Mouse (Mus musculus): ENCODE data around the gene Vmn1r73. TPM values are rescaled to one million over a fixed set of nuclear protein-coding genes. Genes with fewer than 3 reads are reported as not detected.

Gene Vmn1r73
- not detected in 2 replicates for polyA plus RNA-seq (2015; fragmentation: Nextera tagmentation; extraction: Ambion mirVana)

GRCm38 (mm10) chr7:11729966-11730365, at the start of gene Vmn1r73:
Gene Vmn1r73, plus strand, starts transcription at chr7:11730266.
- Histone ChIP-seq H3K4me3 (no peak within 1 kb of the TSS), H3K4me2 (no peak within 1 kb of the TSS), H3K36me3 (replicated peaks) (no peaks in the 10 kb centered on the region), H3K27ac (no peak within 1 kb of the TSS), H3K27me3 (replicated peaks) (no peaks in the 10 kb centered on the region), H3K9me3 (peaks cover 25% of the 10 kb centered on the region), H3K9ac (no peak within 1 kb of the TSS), H3K4me1 (no peaks in the 10 kb centered on the region)
- no peak for ATAC-seq (replicated peaks)
- 100% methylated on average over 1 of the region's 1 CpGs for WGBS

Other genes starting within 250 kb of the Vmn1r73 start
- not detected in 2 replicates for gene Zscan4-ps2, start 216.0 kb upstream of the Vmn1r73 start, polyA plus RNA-seq (2015; fragmentation: Nextera tagmentation; extraction: Ambion mirVana)
- gene Zscan4-ps3, start 121.0 kb upstream of the Vmn1r73 start, polyA plus RNA-seq (2015; fragmentation: Nextera tagmentation; extraction: Ambion mirVana), result not detected in 2 replicates
- gene Vmn1r72, start 50.1 kb upstream of the Vmn1r73 start, polyA plus RNA-seq (2015; fragmentation: Nextera tagmentation; extraction: Ambion mirVana), result not detected in 2 replicates
- gene Vmn1r74, start 103.7 kb downstream of the Vmn1r73 start, polyA plus RNA-seq (2015; fragmentation: Nextera tagmentation; extraction: Ambion mirVana), result not detected in 2 replicates
- not detected in 2 replicates for gene Vmn1r75, start 144.4 kb downstream of the Vmn1r73 start, polyA plus RNA-seq (2015; fragmentation: Nextera tagmentation; extraction: Ambion mirVana)
- not detected in 2 replicates for gene Vmn1r76, start 207.9 kb downstream of the Vmn1r73 start, polyA plus RNA-seq (2015; fragmentation: Nextera tagmentation; extraction: Ambion mirVana)

All from midbrain, embryonic 15.5 days (tissue).